Mouse (Mus musculus) common myeloid progenitor, adult 5-6 weeks (primary cell): ENCODE data around the gene Hilpda. TPM values are rescaled to one million over a fixed set of nuclear protein-coding genes. Genes with fewer than 3 reads are reported as not detected.
A peak's percentile ranks its signal among the peaks of the same experiment; 100 is the strongest.

Experiments used
- ATAC-seq: replicated peaks from 2 replicates; pipeline ENCODE4 v1.8.0; 2016; ENCODE audit warnings: low read depth, mild to moderate bottlenecking, moderate TSS enrichment, inconsistent platforms; ENCODE audit not compliant: poor library complexity, severe bottlenecking
- total RNA-seq: library from RNA; stranded (forward); fragments of 200-1000, 187-1606 nt; gene quantifications from 2 replicates; pipeline ENCODE4 v1.2.3, GENCODE M21; 2017

The Hilpda gene
- total RNA-seq, 1 experiment from 2014 or later: 15.4 TPM

DNA sequence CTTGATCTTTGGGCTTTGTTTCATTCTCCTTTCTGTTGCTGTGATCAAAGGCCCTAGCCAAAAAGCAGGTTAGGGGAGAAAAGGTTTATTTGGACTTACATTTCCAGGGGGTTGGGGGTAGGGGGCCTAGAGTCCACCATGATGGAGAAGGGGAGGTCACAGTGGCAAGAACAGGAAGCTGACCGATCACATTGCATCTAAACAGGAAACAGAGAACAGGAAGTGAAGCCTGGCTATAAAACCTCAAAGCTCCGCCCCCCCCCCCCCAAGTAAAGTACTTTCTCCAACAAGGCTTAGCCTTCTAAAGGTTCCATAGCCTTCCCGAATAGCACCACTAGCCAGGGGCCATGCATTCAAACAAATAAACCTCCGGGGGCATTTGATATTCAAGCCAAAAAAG, 50.4 kb downstream of the Hilpda start:
- ATAC-seq: 0 out of 2 replicates have a peak, but pooled peaks have one; percentile 27

Other genes starting within 250 kb of the Hilpda start
- not detected in 2 replicates for gene Lep, start 212.3 kb upstream of the Hilpda start, total RNA-seq
- gene Rbm28, start 107.5 kb upstream of the Hilpda start, total RNA-seq: 58.1 and 64.1 TPM in 2 replicates
- not detected in 2 replicates for gene Prrt4, start 92.9 kb upstream of the Hilpda start, total RNA-seq
- 22.7 and 54.2 TPM in 2 replicates for gene Impdh1, start 56.1 kb upstream of the Hilpda start, total RNA-seq
- not detected in 2 replicates for gene Fam71f2, start 7.1 kb downstream of the Hilpda start, total RNA-seq
- not detected in 2 replicates for gene Fam71f1, start 46.7 kb downstream of the Hilpda start, total RNA-seq
- gene Calu, start 75.6 kb downstream of the Hilpda start, total RNA-seq: 138 and 159 TPM in 2 replicates
- gene Opn1sw, start 116.0 kb downstream of the Hilpda start, total RNA-seq: not detected in 2 replicates
- gene Ccdc136, start 123.8 kb downstream of the Hilpda start, total RNA-seq: not detected in 2 replicates
- gene Flnc, start 160.8 kb downstream of the Hilpda start, total RNA-seq: not detected in 2 replicates
- gene Atp6v1f, start 195.2 kb downstream of the Hilpda start, total RNA-seq: 89.8 and 130 TPM in 2 replicates
- gene Atp6v1fnb, start 198.9 kb downstream of the Hilpda start, total RNA-seq: 1.3 TPM in 1 of 2 replicates, not detected in the other
- not detected in 2 replicates for gene Kcp, start 235.5 kb downstream of the Hilpda start, total RNA-seq